In the genomic region with DNA sequence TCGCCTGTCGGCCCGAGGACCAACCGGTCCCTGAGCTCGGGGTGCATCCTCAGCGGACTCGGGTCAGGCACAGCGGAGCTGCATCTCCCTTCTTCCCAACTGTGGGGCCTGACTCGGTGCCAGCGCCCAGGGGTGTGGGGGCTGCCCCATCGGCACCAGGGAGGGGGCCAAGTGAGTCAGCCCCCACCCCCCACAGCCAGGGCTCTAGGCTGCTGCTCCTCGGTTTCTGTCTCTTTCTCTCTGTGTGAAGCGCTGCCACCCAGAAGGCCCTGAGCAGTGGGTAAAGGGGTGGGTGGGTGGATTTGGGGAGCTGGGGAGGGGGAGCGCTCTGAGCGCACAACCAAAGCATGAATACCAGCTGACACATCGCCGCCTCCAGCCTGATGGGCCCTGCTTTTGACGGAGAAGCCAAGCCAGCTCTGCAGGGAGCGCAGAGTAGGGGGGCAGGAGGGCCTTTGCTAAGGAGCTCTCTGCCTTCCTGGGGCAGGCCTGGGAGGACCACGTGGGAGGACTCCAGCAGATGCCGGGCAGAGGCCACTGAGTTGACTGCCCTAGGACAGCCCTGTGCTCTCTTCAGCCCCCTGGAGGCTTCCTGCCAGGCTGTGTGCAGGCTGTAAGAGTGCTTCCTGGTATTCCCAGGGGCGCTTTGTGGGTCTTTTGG, we compare ENCODE assay signal across 8 mouse cellular contexts. TPM values are rescaled to one million over a fixed set of nuclear protein-coding genes. Genes with fewer than 3 reads are reported as not detected.
DNase-seq lines count a peak whose midpoint lies in the region; ATAC-seq and TF ChIP-seq lines count a peak whose summit lies in the region.

No protein-coding gene starts in this region.

- peak overlapping the region; percentile 89 for H3K27ac ChIP-seq in forebrain, embryonic 13.5 days
- peak overlapping the region; percentile 45 for H3K27ac ChIP-seq in hindbrain, postnatal 0 days
- no peak overlapping the region for H3K27ac ChIP-seq in stomach, embryonic 14.5 days (ENCODE audit: low read length)

- H3K4me2 ChIP-seq in forebrain, embryonic 13.5 days: peak overlapping the region; percentile 97
- H3K4me2 ChIP-seq in hindbrain, postnatal 0 days (ENCODE audit: low read depth, low read length): peak overlapping the region; percentile 100
- H3K4me2 ChIP-seq in stomach, embryonic 14.5 days (replicated peaks; ENCODE audit: low read depth, low read length): peak overlapping the region; percentile 100

- intact Hi-C loops in left cerebral cortex, postnatal 36 days (cut with DNase I): loop anchor here (5.0 kb wide), 1 partner anchor 94 kb away; the partner anchor contains the start of gene Med27

- 1% methylated on average over 21 of the region's 22 CpGs for WGBS in forebrain, embryonic 13.5 days
- WGBS in hindbrain, postnatal 0 days: 3% methylated on average over 19 of the region's 22 CpGs
- WGBS in stomach, embryonic 14.5 days: 4% methylated on average over 21 of the region's 22 CpGs

- peak overlapping the region; percentile 68 for H3K4me3 ChIP-seq in forebrain, embryonic 13.5 days
- H3K4me3 ChIP-seq in hindbrain, postnatal 0 days (ENCODE audit: low read length): peak overlapping the region; percentile 66
- peak overlapping the region; percentile 57 for H3K4me3 ChIP-seq in stomach, embryonic 14.5 days (ENCODE audit: low read depth, low read length)

- H3K36me3 ChIP-seq in forebrain, embryonic 13.5 days (ENCODE audit: poor library complexity, severe bottlenecking): no peaks in the 10 kb centered on the region
- H3K36me3 ChIP-seq in hindbrain, postnatal 0 days (ENCODE audit: insufficient read depth, low read length): no peaks in the 10 kb centered on the region
- no peaks in the 10 kb centered on the region for H3K36me3 ChIP-seq in stomach, embryonic 14.5 days (ENCODE audit: control insufficient read depth, insufficient read depth, low read length)

- peak; percentile 50 for DNase-seq in cerebellum, adult 9-11 months
- DNase-seq in cerebellum, adult 9-10 months: no peak
- peak; percentile 60 for DNase-seq in hindbrain, postnatal 0 days (ENCODE audit: low spot score)
- DNase-seq in left cerebral cortex, postnatal 36 days (ENCODE audit: low spot score in 2 of 2): peak; percentile 60 to 79

- ATAC-seq in activated CD4-positive, CD25-positive, alpha-beta regulatory T cell, adult 4 months: peak; percentile 24
- ATAC-seq in forebrain, embryonic 13.5 days: peak; percentile 74
- ATAC-seq in hindbrain, postnatal 0 days: peak; percentile 71
- peak; percentile 58 for ATAC-seq in megakaryocyte progenitor cell, adult 5-6 weeks (replicated peaks; ENCODE audit: poor library complexity)
- ATAC-seq in stomach, embryonic 14.5 days (ENCODE audit: insufficient number of reproducible peaks, insufficient read depth, low FRiP score, low read depth): peak; percentile 70; the same call in 1 of the 2 replicates

- TF ChIP-seq CTCF in hindbrain, postnatal 0 days (IDR thresholded peaks at IDR 0.05; ENCODE audit: low read depth): peak; percentile 49

- H3K9ac ChIP-seq in forebrain, embryonic 13.5 days: peak overlapping the region; percentile 80
- H3K9ac ChIP-seq in hindbrain, postnatal 0 days (replicated peaks; ENCODE audit: low read length): peak overlapping the region; percentile 60
- H3K9ac ChIP-seq in stomach, embryonic 14.5 days (replicated peaks; ENCODE audit: low read depth, low read length): 0 out of 2 replicates have a peak overlapping the region, but pooled peaks have one; percentile 10

- no peaks in the 10 kb centered on the region for H3K9me3 ChIP-seq in forebrain, embryonic 13.5 days (replicated peaks)
- no peaks in the 10 kb centered on the region for H3K9me3 ChIP-seq in hindbrain, postnatal 0 days (ENCODE audit: low read length)
- H3K9me3 ChIP-seq in stomach, embryonic 14.5 days (ENCODE audit: control insufficient read depth, low read depth, low read length): no peaks in the 10 kb centered on the region

- H3K27me3 ChIP-seq in forebrain, embryonic 13.5 days: peaks cover 61% of the 10 kb centered on the region
- peaks cover 5% of the 10 kb centered on the region; the same call in 1 of the 2 replicates for H3K27me3 ChIP-seq in hindbrain, postnatal 0 days (ENCODE audit: insufficient read depth, low read length)
- peaks cover 43% of the 10 kb centered on the region for H3K27me3 ChIP-seq in stomach, embryonic 14.5 days (ENCODE audit: control insufficient read depth, insufficient read depth, low read length)

- H3K4me1 ChIP-seq in forebrain, embryonic 13.5 days: peaks cover 62% of the 10 kb centered on the region
- peaks cover 22% of the 10 kb centered on the region for H3K4me1 ChIP-seq in hindbrain, postnatal 0 days (ENCODE audit: insufficient read depth, low read length)
- peaks cover 23% of the 10 kb centered on the region for H3K4me1 ChIP-seq in stomach, embryonic 14.5 days (ENCODE audit: control insufficient read depth, insufficient read depth, low read length)

RNA-seq across cellular contexts. Expression of gene Ntng2, which starts 0.5 kb away (rescaled TPM):
- 1 to 10 TPM; 3.8 to 5.7 TPM for polyA plus RNA-seq in activated CD4-positive, CD25-positive, alpha-beta regulatory T cell, adult 4 months (2017; shearing (Covaris generic))
- polyA plus RNA-seq in forebrain, embryonic 13.5 days (2015; fragmentation: Nextera tagmentation; extraction: Ambion mirVana): 6.2 and 8.4 TPM in 2 replicates
- 30.3 and 34.5 TPM in 2 replicates for total RNA-seq in hindbrain, postnatal 0 days (2014; rRNA removed)
- polyA plus RNA-seq in hindbrain, postnatal 0 days (2015; fragmentation: Nextera tagmentation; extraction: Ambion mirVana): 3.4 and 4.6 TPM in 2 replicates
- 100 to 1,000 TPM in 1 of 2 experiments, 10 to 100 TPM in 1; 96.5 to 102 TPM for total RNA-seq in left cerebral cortex, postnatal 36 days (2021)
- total RNA-seq in megakaryocyte progenitor cell, adult 5-6 weeks (2015): 9.4 and 9.9 TPM in 2 replicates
- total RNA-seq in megakaryocyte progenitor cell, adult 5-6 weeks (2017): 1.5 and 1.8 TPM in 2 replicates
- polyA plus RNA-seq in stomach, embryonic 14.5 days (2014; fragmentation: Nextera tagmentation; extraction: Ambion mirVana): 0.43 and 0.49 TPM in 2 replicates

Comparison
In these comparisons a context has a peak if more than half of its experiments do, and no peak if none do; other contexts are left out.
1. ATAC-seq: peak in every context shown above with its lines; median percentile 74 in forebrain, embryonic 13.5 days; 71 in hindbrain, postnatal 0 days; 70 in stomach, embryonic 14.5 days; 58 in megakaryocyte progenitor cell, adult 5-6 weeks; 24 in activated CD4-positive, CD25-positive, alpha-beta regulatory T cell, adult 4 months.
2. H3K9ac ChIP-seq: peak in every context shown above with its lines; median percentile 80 in forebrain, embryonic 13.5 days; 60 in hindbrain, postnatal 0 days; 10 in stomach, embryonic 14.5 days.